Mouse (Mus musculus): ENCODE data around the gene Rapgef1. TPM values are rescaled to one million over a fixed set of nuclear protein-coding genes. Genes with fewer than 3 reads are reported as not detected.

The Rapgef1 gene
- polyA plus RNA-seq, 1 experiment, result 2.0 TPM

DNA sequence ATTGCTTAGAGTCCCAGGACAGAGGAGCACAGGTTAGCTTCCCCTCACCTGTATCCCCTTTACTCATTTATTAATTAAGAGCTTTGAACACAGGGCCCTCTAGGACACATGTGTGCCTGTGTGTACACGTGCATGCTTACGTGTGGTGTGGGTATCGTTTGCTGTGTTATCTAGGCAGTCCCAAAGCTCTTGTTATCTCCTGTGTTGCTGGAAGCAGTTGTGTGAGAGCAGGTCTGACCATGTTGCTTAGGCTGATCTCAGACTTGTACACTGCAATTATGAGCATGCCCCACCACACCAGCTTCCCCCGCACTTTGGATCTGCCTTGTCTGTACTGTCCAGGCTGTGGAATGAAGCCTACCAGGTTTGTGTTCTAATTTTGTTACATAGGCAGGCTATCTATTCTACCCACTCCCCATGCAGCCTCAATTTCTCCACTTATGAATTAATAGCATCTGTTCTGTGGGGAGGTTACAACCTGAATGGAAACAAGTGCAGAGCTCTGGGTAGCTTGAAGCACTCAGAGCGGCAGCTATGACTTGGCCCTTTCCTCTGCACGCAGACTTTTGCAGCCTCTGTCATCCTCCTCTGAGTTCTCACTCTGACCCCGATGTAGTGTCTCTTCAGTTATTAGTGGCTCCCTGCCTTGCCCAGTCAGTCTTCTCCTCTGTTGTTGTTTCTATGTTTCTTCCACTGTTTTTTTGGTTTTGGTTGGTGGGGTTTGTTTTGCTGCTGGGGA, 63.9 kb downstream of the Rapgef1 start:
- peaks cover 55% of the 10 kb centered on the region for H3K36me3 ChIP-seq (ENCODE audit: control insufficient read depth)

DNA sequence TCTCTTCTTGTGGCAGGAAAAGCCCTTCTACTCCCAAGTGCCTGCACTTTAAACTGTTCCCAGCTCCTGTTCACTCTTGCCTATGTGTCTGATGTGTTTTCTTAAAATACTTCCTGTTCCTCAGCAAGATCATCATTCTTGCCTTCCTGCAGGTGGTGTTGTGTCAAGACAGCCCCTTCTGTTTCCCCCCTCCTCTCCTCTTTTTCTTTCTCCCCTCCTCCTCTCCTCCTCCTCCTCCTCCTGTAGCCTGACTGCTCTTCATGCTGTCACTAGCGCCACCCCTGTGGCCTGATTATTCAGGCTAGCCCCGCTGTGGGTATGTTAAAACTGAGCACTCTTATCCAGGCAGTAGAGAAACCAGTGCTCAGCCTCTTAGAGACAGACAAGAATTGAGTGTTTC, 65.0 kb downstream of the Rapgef1 start:
- no peaks in the 10 kb centered on the region for H3K9me3 ChIP-seq (ENCODE audit: control insufficient read depth, low read length)
- H3K4me1 ChIP-seq (ENCODE audit: control insufficient read depth), result peaks cover 57% of the 10 kb centered on the region
- peaks cover 59% of the 10 kb centered on the region for H3K36me3 ChIP-seq (ENCODE audit: control insufficient read depth)
- TF ChIP-seq GATA1 (IDR thresholded peaks at IDR 0.05; ENCODE audit: low read length) (no peak), TAL1 (IDR thresholded peaks at IDR 0.05; ENCODE audit: low read length) (no peak)
- no peak overlapping the region for H3K4me3 ChIP-seq (replicated peaks)
- no peaks in the 10 kb centered on the region for H3K27me3 ChIP-seq (ENCODE audit: control insufficient read depth)

More for the DNA sequence above, 63.9 kb downstream of the Rapgef1 start:
- Histone ChIP-seq H3K4me1 (ENCODE audit: control insufficient read depth) (peaks cover 52% of the 10 kb centered on the region), H3K27me3 (ENCODE audit: control insufficient read depth) (no peaks in the 10 kb centered on the region), H3K4me3 (replicated peaks) (peak overlapping the region; percentile 33), H3K9me3 (ENCODE audit: control insufficient read depth, low read length) (no peaks in the 10 kb centered on the region)
- TF ChIP-seq GATA1 (IDR thresholded peaks at IDR 0.05; ENCODE audit: low read length) (peak; percentile 63), TAL1 (IDR thresholded peaks at IDR 0.05; ENCODE audit: low read length) (peak; percentile 62)

DNA sequence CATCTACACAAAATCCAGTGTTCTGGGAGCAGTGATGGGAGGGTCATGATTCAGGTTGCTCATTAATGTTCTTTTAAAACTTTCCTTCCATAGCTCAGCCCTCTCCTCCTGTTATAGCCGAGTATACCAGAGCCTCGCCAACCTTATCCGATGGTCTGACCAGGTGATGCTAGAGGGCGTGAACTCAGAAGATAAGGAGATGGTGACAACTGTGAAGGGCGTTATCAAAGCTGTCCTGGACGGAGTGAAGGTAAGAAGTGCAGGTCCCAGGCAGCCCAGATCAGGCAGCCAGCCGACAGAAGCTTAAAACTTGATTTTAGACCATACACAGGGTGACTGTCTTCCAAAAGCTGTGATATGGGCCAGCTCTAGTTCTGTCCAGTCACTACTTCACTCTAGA, 69.5 kb downstream of the Rapgef1 start:
- Histone ChIP-seq H3K4me1 (ENCODE audit: control insufficient read depth) (peaks cover 36% of the 10 kb centered on the region), H3K9me3 (ENCODE audit: control insufficient read depth, low read length) (no peaks in the 10 kb centered on the region), H3K4me3 (replicated peaks) (no peak overlapping the region), H3K36me3 (ENCODE audit: control insufficient read depth) (peaks cover 77% of the 10 kb centered on the region), H3K27me3 (ENCODE audit: control insufficient read depth) (no peaks in the 10 kb centered on the region)
- TF ChIP-seq TAL1 (IDR thresholded peaks at IDR 0.05; ENCODE audit: low read length) (no peak), GATA1 (IDR thresholded peaks at IDR 0.05; ENCODE audit: low read length) (no peak)

DNA sequence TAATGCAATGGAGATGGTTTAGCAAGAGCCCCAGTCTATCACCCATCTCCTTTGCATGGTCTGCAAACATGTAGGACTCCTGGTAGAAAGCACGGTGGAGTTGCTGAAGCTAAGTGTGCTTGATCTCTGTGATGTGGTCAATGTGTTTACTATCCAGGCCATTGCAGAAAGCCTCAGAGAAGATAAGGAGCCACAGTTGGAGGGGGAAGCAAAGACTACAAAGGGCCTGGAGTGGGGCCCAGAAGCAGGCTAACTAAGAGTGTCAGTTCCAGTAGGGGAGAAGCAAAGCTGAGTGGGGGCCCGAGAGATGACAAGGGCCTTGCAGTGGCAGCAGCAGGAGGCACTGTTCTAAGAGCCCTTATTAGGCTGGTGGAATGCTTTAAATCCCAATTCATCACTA, 70.0 kb downstream of the Rapgef1 start:
- H3K4me3 ChIP-seq (replicated peaks), result no peak overlapping the region
- H3K9me3 ChIP-seq (ENCODE audit: control insufficient read depth, low read length), result no peaks in the 10 kb centered on the region
- H3K4me1 ChIP-seq (ENCODE audit: control insufficient read depth), result peaks cover 31% of the 10 kb centered on the region
- peaks cover 80% of the 10 kb centered on the region for H3K36me3 ChIP-seq (ENCODE audit: control insufficient read depth)
- TF ChIP-seq GATA1 (IDR thresholded peaks at IDR 0.05; ENCODE audit: low read length), result no peak
- TF ChIP-seq TAL1 (IDR thresholded peaks at IDR 0.05; ENCODE audit: low read length), result no peak
- H3K27me3 ChIP-seq (ENCODE audit: control insufficient read depth), result no peaks in the 10 kb centered on the region

DNA sequence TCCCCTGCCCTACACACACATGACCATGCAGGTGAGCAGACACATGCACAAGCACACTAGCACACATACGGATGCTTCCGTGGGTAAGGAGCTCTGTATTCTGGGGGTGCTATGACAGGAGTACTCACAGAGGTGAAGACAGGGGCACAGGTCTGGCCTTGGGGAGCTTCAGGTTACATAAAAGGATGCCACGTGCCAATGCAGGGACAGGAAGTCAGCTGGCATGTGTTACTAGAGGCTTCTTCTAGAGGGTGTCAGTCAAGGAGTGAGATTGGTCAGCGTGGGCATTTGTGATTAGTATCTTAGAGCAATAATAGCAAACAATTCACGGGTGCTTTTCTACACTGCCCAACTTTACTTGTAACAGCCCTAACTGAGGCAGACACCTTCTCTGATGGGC, 71.5 kb downstream of the Rapgef1 start:
- Histone ChIP-seq H3K9me3 (ENCODE audit: control insufficient read depth, low read length) (no peaks in the 10 kb centered on the region), H3K4me3 (replicated peaks) (no peak overlapping the region), H3K4me1 (ENCODE audit: control insufficient read depth) (peaks cover 19% of the 10 kb centered on the region), H3K27me3 (ENCODE audit: control insufficient read depth) (no peaks in the 10 kb centered on the region), H3K36me3 (ENCODE audit: control insufficient read depth) (peaks cover 84% of the 10 kb centered on the region)
- TF ChIP-seq GATA1 (IDR thresholded peaks at IDR 0.05; ENCODE audit: low read length) (no peak), TAL1 (IDR thresholded peaks at IDR 0.05; ENCODE audit: low read length) (no peak)

DNA sequence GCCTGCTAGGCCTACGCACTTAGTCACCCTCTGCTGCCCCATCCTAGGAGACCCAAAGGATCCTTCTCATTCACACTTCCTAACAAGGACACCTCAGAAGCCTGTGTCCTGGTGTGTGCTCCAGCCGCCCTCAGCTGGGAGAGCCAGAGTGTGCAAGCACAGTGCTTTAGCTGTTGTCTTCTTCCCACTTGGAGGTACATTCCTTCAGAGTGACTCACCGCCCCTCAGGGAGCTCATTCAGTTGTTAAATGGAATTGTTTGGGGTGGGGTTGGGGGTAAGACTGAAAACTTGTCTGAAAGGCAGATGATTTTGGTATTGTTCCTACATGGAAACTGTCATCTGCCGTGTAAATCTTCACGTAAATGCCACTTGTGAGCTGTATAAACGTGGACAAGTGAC, 72.0 kb downstream of the Rapgef1 start:
- Histone ChIP-seq H3K4me3 (replicated peaks) (no peak overlapping the region), H3K4me1 (ENCODE audit: control insufficient read depth) (peaks cover 18% of the 10 kb centered on the region), H3K9me3 (ENCODE audit: control insufficient read depth, low read length) (no peaks in the 10 kb centered on the region), H3K36me3 (ENCODE audit: control insufficient read depth) (peaks cover 84% of the 10 kb centered on the region), H3K27me3 (ENCODE audit: control insufficient read depth) (no peaks in the 10 kb centered on the region)
- TF ChIP-seq TAL1 (IDR thresholded peaks at IDR 0.05; ENCODE audit: low read length) (no peak), GATA1 (IDR thresholded peaks at IDR 0.05; ENCODE audit: low read length) (no peak)

DNA sequence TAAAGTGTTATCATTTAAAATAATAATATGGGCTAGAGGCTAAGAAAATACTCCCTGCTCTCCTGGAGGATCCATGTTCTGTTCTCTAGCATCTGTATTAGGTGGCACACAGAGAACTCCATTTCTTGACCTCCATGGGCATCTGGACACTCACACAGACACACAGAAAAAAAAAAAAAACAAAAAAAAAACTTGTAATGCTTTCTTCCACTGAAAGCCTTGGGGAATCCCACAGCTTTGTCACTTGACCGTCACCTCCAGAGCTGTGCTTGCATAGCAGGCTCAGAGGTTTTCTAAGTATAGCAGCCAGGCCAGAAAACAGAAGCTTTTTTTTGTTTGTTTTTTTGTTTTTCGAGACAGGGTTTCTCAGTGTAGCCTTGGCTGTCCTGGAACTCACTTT, 72.7 kb downstream of the Rapgef1 start:
- Histone ChIP-seq H3K4me3 (replicated peaks) (no peak overlapping the region), H3K36me3 (ENCODE audit: control insufficient read depth) (peaks cover 84% of the 10 kb centered on the region), H3K9me3 (ENCODE audit: control insufficient read depth, low read length) (no peaks in the 10 kb centered on the region), H3K27me3 (ENCODE audit: control insufficient read depth) (no peaks in the 10 kb centered on the region), H3K4me1 (ENCODE audit: control insufficient read depth) (peaks cover 16% of the 10 kb centered on the region)
- TF ChIP-seq TAL1 (IDR thresholded peaks at IDR 0.05; ENCODE audit: low read length), result no peak
- TF ChIP-seq GATA1 (IDR thresholded peaks at IDR 0.05; ENCODE audit: low read length), result no peak

DNA sequence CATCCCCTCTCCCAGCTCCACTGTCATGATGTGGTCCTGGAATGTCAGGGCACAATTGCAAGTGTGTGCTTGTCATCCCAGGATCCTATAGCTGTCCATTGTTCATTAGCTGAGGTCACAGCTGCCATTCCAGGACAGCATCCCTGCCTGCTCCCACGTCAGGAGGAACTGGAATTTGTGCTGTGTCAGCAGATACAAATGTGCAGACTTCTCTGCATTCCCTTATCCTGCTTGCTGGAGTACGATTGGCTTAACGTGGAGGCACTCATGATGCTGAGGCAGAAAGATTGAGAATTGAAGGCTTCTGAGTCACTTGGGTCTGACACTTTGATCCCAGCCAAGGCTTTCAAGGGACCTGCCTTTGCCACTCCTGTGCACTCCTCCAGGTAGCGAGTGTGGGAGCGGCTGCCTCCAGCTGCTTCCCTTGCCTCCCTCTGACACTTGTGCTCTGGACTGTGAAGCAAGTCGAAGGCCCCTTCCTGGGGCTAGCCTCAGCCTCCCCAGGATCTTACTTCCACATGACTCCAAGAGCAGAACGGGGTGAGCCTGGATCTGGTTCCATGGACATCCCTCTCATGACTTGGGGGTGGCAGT, 76.8 kb downstream of the Rapgef1 start:
- Histone ChIP-seq H3K9me3 (ENCODE audit: control insufficient read depth, low read length) (no peaks in the 10 kb centered on the region), H3K4me3 (replicated peaks) (no peak overlapping the region), H3K4me1 (ENCODE audit: control insufficient read depth) (peaks cover under 1% of the 10 kb centered on the region), H3K36me3 (ENCODE audit: control insufficient read depth) (peaks cover 88% of the 10 kb centered on the region), H3K27me3 (ENCODE audit: control insufficient read depth) (no peaks in the 10 kb centered on the region)
- TF ChIP-seq TAL1 (IDR thresholded peaks at IDR 0.05; ENCODE audit: low read length), result no peak
- no peak for TF ChIP-seq GATA1 (IDR thresholded peaks at IDR 0.05; ENCODE audit: low read length)

DNA sequence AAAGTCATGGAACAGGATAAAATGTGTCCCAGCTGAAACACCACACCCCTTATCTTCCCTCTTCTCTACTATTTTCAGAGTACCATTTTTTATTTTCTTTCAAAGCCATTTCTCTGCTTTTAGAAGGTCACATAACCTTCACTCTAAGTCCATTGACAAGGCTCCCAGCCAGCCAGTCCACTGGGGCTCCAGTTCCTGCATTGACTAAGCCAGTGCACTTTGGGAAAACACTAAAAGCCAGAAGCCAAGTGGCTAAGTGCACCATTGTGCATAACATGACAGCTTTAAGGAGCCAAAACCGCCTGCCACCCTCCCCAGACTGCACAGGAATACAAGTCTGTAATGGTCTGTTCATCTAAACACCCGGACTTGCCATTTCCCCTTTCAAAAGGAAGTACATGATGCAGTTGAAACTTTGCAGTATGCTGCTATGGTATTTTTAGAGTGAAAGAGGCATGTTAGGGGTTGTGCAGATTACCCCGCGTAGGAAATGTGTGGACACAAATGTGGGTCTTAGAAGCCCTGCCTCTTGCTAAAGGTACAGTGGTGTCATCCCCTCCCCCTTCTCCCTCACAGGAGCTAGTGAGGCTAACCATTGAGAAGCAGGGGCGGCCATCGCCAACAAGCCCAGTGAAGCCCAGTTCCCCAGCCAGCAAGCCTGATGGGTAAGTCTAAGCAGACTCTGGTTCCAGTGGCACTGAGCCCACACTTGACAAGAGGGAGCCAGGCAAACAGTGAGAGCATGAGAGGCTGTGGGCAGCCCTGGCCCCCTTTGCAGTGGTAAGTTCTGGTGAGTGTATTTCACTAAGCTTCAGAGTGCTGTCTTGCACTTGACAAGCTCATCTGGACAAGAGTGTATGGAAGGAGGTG, 79.1 kb downstream of the Rapgef1 start:
- H3K27me3 ChIP-seq (ENCODE audit: control insufficient read depth), result no peaks in the 10 kb centered on the region
- TF ChIP-seq TAL1 (IDR thresholded peaks at IDR 0.05; ENCODE audit: low read length) (no peak), GATA1 (IDR thresholded peaks at IDR 0.05; ENCODE audit: low read length) (no peak)
- H3K36me3 ChIP-seq (ENCODE audit: control insufficient read depth), result peaks cover 93% of the 10 kb centered on the region

More for the DNA sequence above, 79.1 kb downstream of the Rapgef1 start:
- no peaks in the 10 kb centered on the region for H3K9me3 ChIP-seq (ENCODE audit: control insufficient read depth, low read length)
- H3K4me1 ChIP-seq (ENCODE audit: control insufficient read depth), result peaks cover 17% of the 10 kb centered on the region
- no peak overlapping the region for H3K4me3 ChIP-seq (replicated peaks)
